Mouse (Mus musculus) retina, postnatal 1 day (tissue): ENCODE data around the gene Hltf.
A peak's percentile ranks its signal among the peaks of the same experiment; 100 is the strongest.

Source experiments
- DNase-seq: peaks from one replicate; pipeline ENCODE4 v3.0.0-alpha.2; 2012

Gene Hltf

DNA sequence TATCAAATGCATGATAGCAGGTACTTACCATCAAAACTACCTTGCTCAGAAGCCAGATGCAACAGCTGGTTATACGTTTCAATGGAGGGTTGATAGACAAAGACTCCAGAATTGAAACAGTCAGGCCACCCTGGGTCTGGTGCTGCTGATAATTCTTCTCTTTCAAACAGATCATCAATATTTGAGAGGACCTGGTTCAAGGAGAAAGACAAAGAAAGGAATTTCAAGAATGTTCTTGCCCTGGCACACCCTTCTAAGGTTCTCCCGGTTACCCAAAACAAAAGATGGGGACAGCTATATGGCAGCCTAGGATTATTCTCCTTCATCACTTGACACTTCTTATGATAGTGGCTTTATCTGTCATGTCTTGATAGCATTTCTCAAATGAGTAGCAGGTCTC lies 92.9 kb downstream of the Hltf start:
- DNase-seq: no peak

GRCm38 (mm10) chr3:20151651-20152050 lies 94.0 kb downstream of the Hltf start:
- DNase-seq: no peak

GRCm38 (mm10) chr3:20154531-20155367 lies 97.1 kb downstream of the Hltf start, which contains the start of gene Gyg:
Gene Gyg (minus strand): TSS chr3:20155317.
- DNase-seq: peak; percentile 74

DNA sequence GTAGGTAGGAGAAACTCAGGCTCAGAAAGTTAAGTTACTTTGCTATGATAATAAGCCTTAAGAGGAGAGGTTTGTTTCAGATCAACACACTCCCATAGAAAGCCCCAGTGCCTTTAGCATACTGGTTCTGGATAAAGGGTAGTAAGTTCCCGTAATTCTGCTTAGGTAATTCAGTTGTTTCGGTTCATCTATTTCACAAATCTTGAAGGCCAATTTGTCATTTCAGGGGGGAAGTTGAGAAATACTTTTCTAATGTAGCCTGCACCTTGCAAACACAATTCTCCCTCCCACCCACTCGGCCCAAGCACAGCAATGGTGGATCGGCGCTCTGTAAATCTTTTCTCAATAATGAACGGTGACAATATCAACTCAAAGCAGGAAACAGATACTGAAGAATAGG lies 97.9 kb downstream of the Hltf start:
- DNase-seq: no peak

GRCm38 (mm10) chr3:20167487-20167886 lies 109.9 kb downstream of the Hltf start:
- no peak for DNase-seq
